Mouse (Mus musculus) spleen, adult 2 months (tissue): ENCODE data around the gene Sema6b.

Experiments used
- CTCF ChIP-seq: fragments of 200-500 bp; IDR thresholded peaks from 2 replicates; pipeline ENCODE4 v1.5.1; 2011; ENCODE audit warnings: mild to moderate bottlenecking, inconsistent platforms; ENCODE audit not compliant: insufficient read depth, insufficient read length, insufficient replicate concordance; ENCODE audit errors: extremely low read depth
- POLR2A ChIP-seq: fragments of 200-500 bp; IDR thresholded peaks from 2 replicates; pipeline ENCODE4 v1.6.1; 2011; ENCODE audit warnings: low read depth, low read length, inconsistent platforms

DNA sequence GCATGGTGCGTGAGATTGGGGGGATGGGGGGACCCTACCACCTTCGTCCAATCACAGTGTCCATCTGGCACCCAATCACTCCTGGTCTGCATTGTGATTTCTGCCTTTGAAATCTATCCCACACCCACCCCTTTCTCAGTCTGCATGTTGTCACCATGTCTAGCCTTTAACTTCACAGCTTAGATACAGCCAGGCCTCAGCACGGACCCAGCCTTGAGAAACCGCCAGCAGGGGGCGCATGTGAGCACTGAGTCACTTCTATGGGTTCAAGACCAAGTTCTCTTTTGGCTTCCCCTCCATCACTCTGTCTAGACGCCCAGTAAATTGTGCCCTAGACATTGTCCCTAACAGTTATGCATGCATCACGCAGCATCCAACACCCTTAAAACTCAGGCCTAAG, 8.3 kb downstream of the Sema6b start:
- no peak for TF ChIP-seq POLR2A
- TF ChIP-seq CTCF = peak; percentile 87; the same call in 1 of the 2 replicates
